Mouse (Mus musculus): Measurements from ENCODE around the gene Gm10392. TPM values are rescaled to one million over a fixed set of nuclear protein-coding genes. Genes with fewer than 3 reads are reported as not detected.

Gm10392 gene
- total and polyA plus RNA-seq, 2 experiments from 2014 or later: not detected

GRCm38 (mm10) chr11:77488771-77489581 is 30.0 kb downstream of the Gm10392 start:
- Histone ChIP-seq H3K27ac (ENCODE audit: low read depth, low read length) (peak overlapping the region; percentile 89), H3K36me3 (ENCODE audit: insufficient read depth, low read length) (no peaks in the 10 kb centered on the region), H3K9me3 (ENCODE audit: low read length) (no peaks in the 10 kb centered on the region), H3K4me2 (ENCODE audit: low read depth, low read length, poor library complexity, severe bottlenecking) (peak overlapping the region; percentile 86), H3K4me1 (ENCODE audit: insufficient read depth, low read length) (peaks cover 33% of the 10 kb centered on the region; the same call in 1 of the 2 replicates), H3K9ac (replicated peaks; ENCODE audit: low read length, poor library complexity, severe bottlenecking) (peak overlapping the region; percentile 95), H3K4me3 (ENCODE audit: low read depth, low read length) (peak overlapping the region; percentile 90), H3K27me3 (ENCODE audit: insufficient read depth, low read length) (no peaks in the 10 kb centered on the region)
- ATAC-seq (ENCODE audit: low FRiP score) (0 out of 2 replicates have a peak, but pooled peaks have one; percentile 0), DNase-seq (ENCODE audit: low spot score) (no peak)
- no peak for TF ChIP-seq CTCF (IDR thresholded peaks at IDR 0.05)
- 2% methylated on average over 40 of the region's 55 CpGs for WGBS

DNA sequence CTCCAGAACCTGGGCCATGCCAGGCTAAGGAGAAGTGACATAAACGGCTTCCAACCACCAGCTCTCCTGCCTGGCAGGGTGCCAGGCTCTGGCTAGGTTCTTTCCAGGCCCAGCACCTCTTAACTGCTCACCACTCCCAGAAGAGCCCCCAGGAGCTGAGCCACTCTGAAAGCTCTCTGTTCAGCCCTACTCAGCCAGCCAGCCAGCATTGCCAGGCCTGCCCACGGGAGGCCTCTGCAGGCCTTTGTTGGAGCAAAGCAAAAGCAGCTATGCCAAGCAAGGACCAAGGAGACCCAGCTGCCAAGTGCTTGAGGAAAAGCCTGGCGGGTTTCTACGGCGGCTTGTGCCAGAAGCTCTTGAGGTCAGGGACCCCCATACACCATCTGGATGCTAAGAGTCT is 32.2 kb downstream of the Gm10392 start:
- peaks cover 33% of the 10 kb centered on the region; the same call in 1 of the 2 replicates for H3K4me1 ChIP-seq (ENCODE audit: insufficient read depth, low read length)
- H3K27ac ChIP-seq (ENCODE audit: low read depth, low read length): peak overlapping the region; percentile 32; the same call in 1 of the 2 replicates
- peak overlapping the region; percentile 14; the same call in 1 of the 2 replicates for H3K4me3 ChIP-seq (ENCODE audit: low read depth, low read length)
- peak overlapping the region; percentile 30; the same call in 1 of the 2 replicates for H3K9ac ChIP-seq (replicated peaks; ENCODE audit: low read length, poor library complexity, severe bottlenecking)
- no peaks in the 10 kb centered on the region for H3K27me3 ChIP-seq (ENCODE audit: insufficient read depth, low read length)
- no peaks in the 10 kb centered on the region for H3K36me3 ChIP-seq (ENCODE audit: insufficient read depth, low read length)
- whole genome bisulfite sequencing: 38% methylated on average over 5 of the region's 5 CpGs
- ATAC-seq (ENCODE audit: low FRiP score) (no peak), DNase-seq (ENCODE audit: low spot score) (peak; percentile 86)
- peak; percentile 38; the same call in 1 of the 2 replicates for TF ChIP-seq CTCF (IDR thresholded peaks at IDR 0.05)
- no peaks in the 10 kb centered on the region for H3K9me3 ChIP-seq (ENCODE audit: low read length)
- peak overlapping the region; percentile 86 for H3K4me2 ChIP-seq (ENCODE audit: low read depth, low read length, poor library complexity, severe bottlenecking)

DNA sequence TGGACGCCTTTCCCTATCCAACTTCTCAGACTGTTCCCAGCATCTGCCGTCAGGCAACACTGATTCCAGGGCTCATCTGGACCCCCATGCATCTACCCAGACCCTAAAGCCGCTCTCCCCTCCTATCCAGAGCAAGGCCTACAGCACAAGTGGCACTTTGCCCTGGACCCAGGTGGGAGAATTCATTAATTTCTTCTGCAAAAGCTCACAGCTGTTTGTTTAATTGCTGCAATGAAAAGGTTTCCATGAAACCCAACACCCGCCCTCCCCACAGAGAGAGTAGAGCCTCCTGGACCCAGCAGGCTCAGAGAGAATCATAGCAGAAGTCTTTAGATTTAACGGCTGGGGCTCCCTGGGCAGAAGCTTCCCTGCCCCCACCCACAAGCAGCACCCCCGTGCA is 33.8 kb downstream of the Gm10392 start:
- no peak overlapping the region for H3K4me3 ChIP-seq (ENCODE audit: low read depth, low read length)
- DNase-seq (ENCODE audit: low spot score): peak; percentile 56
- 46% methylated on average over 6 of the region's 6 CpGs for WGBS

GRCm38 (mm10) chr11:77483510-77484255 is 35.3 kb downstream of the Gm10392 start:
- no peak overlapping the region for H3K4me3 ChIP-seq (ENCODE audit: low read depth, low read length)
- H3K27ac ChIP-seq (ENCODE audit: low read depth, low read length): no peak overlapping the region
- H3K36me3 ChIP-seq (ENCODE audit: insufficient read depth, low read length): no peaks in the 10 kb centered on the region
- peaks cover 28% of the 10 kb centered on the region; the same call in 1 of the 2 replicates for H3K4me1 ChIP-seq (ENCODE audit: insufficient read depth, low read length)
- TF ChIP-seq CTCF (IDR thresholded peaks at IDR 0.05): no peak
- ATAC-seq (ENCODE audit: low FRiP score) (no peak), DNase-seq (ENCODE audit: low spot score) (no peak)
- WGBS: 76% methylated on average over 11 of the region's 11 CpGs
- H3K27me3 ChIP-seq (ENCODE audit: insufficient read depth, low read length): no peaks in the 10 kb centered on the region
- H3K9me3 ChIP-seq (ENCODE audit: low read length): no peaks in the 10 kb centered on the region
- H3K4me2 ChIP-seq (ENCODE audit: low read depth, low read length, poor library complexity, severe bottlenecking): no peak overlapping the region
- H3K9ac ChIP-seq (replicated peaks; ENCODE audit: low read length, poor library complexity, severe bottlenecking): no peak overlapping the region

More for the DNA sequence above, 33.8 kb downstream of the Gm10392 start:
- Histone ChIP-seq H3K9ac (replicated peaks; ENCODE audit: low read length, poor library complexity, severe bottlenecking) (no peak overlapping the region), H3K4me2 (ENCODE audit: low read depth, low read length, poor library complexity, severe bottlenecking) (0 out of 2 replicates have a peak overlapping the region, but pooled peaks have one; percentile 6), H3K36me3 (ENCODE audit: insufficient read depth, low read length) (no peaks in the 10 kb centered on the region), H3K27ac (ENCODE audit: low read depth, low read length) (no peak overlapping the region), H3K9me3 (ENCODE audit: low read length) (no peaks in the 10 kb centered on the region), H3K4me1 (ENCODE audit: insufficient read depth, low read length) (peaks cover 28% of the 10 kb centered on the region; the same call in 1 of the 2 replicates), H3K27me3 (ENCODE audit: insufficient read depth, low read length) (no peaks in the 10 kb centered on the region)
- no peak for ATAC-seq (ENCODE audit: low FRiP score)
- TF ChIP-seq CTCF (IDR thresholded peaks at IDR 0.05): no peak

DNA sequence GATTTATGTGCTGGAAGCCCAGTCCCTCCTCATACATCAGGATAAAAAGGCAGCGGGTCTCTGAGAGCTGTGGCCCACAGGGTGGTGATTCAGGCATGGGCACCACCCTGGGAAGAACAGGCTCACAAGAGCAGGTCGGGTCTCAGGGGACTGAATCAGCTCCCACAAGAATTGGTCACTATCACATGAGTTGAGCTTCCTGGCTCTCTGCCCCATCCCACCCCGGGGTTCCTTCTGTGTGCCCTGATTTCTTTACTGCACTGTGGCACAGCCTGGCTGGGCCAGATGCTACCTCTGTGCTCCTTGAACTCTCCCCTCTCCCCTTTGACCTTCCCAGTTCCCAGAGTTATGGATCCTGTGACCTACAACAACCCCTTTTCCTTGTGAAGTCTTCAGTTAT is 36.0 kb downstream of the Gm10392 start:
- Histone ChIP-seq H3K36me3 (ENCODE audit: insufficient read depth, low read length) (no peaks in the 10 kb centered on the region), H3K4me3 (ENCODE audit: low read depth, low read length) (no peak overlapping the region), H3K4me2 (ENCODE audit: low read depth, low read length, poor library complexity, severe bottlenecking) (no peak overlapping the region), H3K9ac (replicated peaks; ENCODE audit: low read length, poor library complexity, severe bottlenecking) (no peak overlapping the region), H3K27me3 (ENCODE audit: insufficient read depth, low read length) (no peaks in the 10 kb centered on the region), H3K27ac (ENCODE audit: low read depth, low read length) (no peak overlapping the region), H3K9me3 (ENCODE audit: low read length) (no peaks in the 10 kb centered on the region), H3K4me1 (ENCODE audit: insufficient read depth, low read length) (peaks cover 27% of the 10 kb centered on the region; the same call in 1 of the 2 replicates)
- DNase-seq (ENCODE audit: low spot score): no peak
- ATAC-seq (ENCODE audit: low FRiP score): no peak
- TF ChIP-seq CTCF (IDR thresholded peaks at IDR 0.05): no peak
- WGBS: 78% methylated on average over 3 of the region's 3 CpGs

Measured in midbrain, postnatal 0 days (tissue).